Mouse (Mus musculus): ENCODE measurements around the gene Utp11.

Utp11 gene

GRCm38 (mm10) chr4:124704797-124705474, 11.5 kb upstream of the Utp11 start:
- DNase-seq (ENCODE audit: low spot score), result peak; percentile 85

- DNase-seq (ENCODE audit: low spot score), result peak; percentile 26
Measured at GRCm38 (mm10) chr4:124703881-124704796, 10.7 kb upstream of the Utp11 start.

GRCm38 (mm10) chr4:124703406-124703805, 10.0 kb upstream of the Utp11 start:
- peak; percentile 7 for DNase-seq (ENCODE audit: low spot score)

GRCm38 (mm10) chr4:124701916-124702315, 8.5 kb upstream of the Utp11 start:
- no peak for DNase-seq (ENCODE audit: low spot score)

- peak; percentile 69 for DNase-seq (ENCODE audit: low spot score)
Measured at GRCm38 (mm10) chr4:124701052-124701845, 7.8 kb upstream of the Utp11 start.

GRCm38 (mm10) chr4:124700248-124700971, 7.0 kb upstream of the Utp11 start, which contains the start of gene Fhl3:
Gene Fhl3 (plus strand): TSS chr4:124700701.
- DNase-seq (ENCODE audit: low spot score), result peak; percentile 96

- DNase-seq (ENCODE audit: low spot score), result no peak
Measured at GRCm38 (mm10) chr4:124699791-124700190, 6.4 kb upstream of the Utp11 start.

- DNase-seq (ENCODE audit: low spot score), result peak; percentile 50
Measured at GRCm38 (mm10) chr4:124695786-124696516, 2.6 kb upstream of the Utp11 start.

GRCm38 (mm10) chr4:124694572-124694971, 1.2 kb upstream of the Utp11 start:
- no peak for DNase-seq (ENCODE audit: low spot score)

GRCm38 (mm10) chr4:124692416-124692861, 961 bp downstream of the Utp11 start:
- DNase-seq (ENCODE audit: low spot score), result no peak

- DNase-seq (ENCODE audit: low spot score), result no peak
Measured at GRCm38 (mm10) chr4:124691455-124691854, 1.9 kb downstream of the Utp11 start.

- DNase-seq (ENCODE audit: low spot score), result no peak
Measured at GRCm38 (mm10) chr4:124685897-124686402, 7.5 kb downstream of the Utp11 start.

- no peak for DNase-seq (ENCODE audit: low spot score)
Measured at GRCm38 (mm10) chr4:124685453-124685852, 7.9 kb downstream of the Utp11 start.

GRCm38 (mm10) chr4:124685004-124685403, 8.4 kb downstream of the Utp11 start:
- no peak for DNase-seq (ENCODE audit: low spot score)

GRCm38 (mm10) chr4:124683474-124683873, 9.9 kb downstream of the Utp11 start:
- DNase-seq (ENCODE audit: low spot score), result no peak

GRCm38 (mm10) chr4:124682270-124682669, 11.1 kb downstream of the Utp11 start:
- DNase-seq (ENCODE audit: low spot score), result no peak

- no peak for DNase-seq (ENCODE audit: low spot score)
Measured at GRCm38 (mm10) chr4:124675958-124676357, 17.4 kb downstream of the Utp11 start.

- no peak for DNase-seq (ENCODE audit: low spot score)
Measured at GRCm38 (mm10) chr4:124675037-124675436, 18.4 kb downstream of the Utp11 start.

- DNase-seq (ENCODE audit: low spot score), result no peak
Measured at GRCm38 (mm10) chr4:124674334-124675032, 18.9 kb downstream of the Utp11 start.
